Mouse (Mus musculus) stomach, embryonic 14.5 days (tissue): ENCODE measurements around the gene Gfi1b. TPM values are rescaled to one million over a fixed set of nuclear protein-coding genes. Genes with fewer than 3 reads are reported as not detected.
A peak's percentile ranks its signal among the peaks of the same experiment; 100 is the strongest.

Experiments
- ATAC-seq: fragments of 200-750 bp; cut with Nextera tagmentation; 2 replicates; pipeline ENCODE4 v1.8.0; 2017; ENCODE audit warnings: low read depth, moderate TSS enrichment; ENCODE audit not compliant: insufficient number of reproducible peaks, insufficient read depth, low FRiP score
- H3K27ac ChIP-seq: fragments of 300-500 bp; sonication (generic); 2 replicates; pipeline ENCODE4 v1.5.1; 2014; ENCODE audit warnings: mild to moderate bottlenecking, low read length, moderate library complexity, mixed read lengths
- H3K27me3 ChIP-seq: fragments of 300-500 bp; sonication (generic); 2 replicates; pipeline ENCODE4 v1.6.1; 2014; ENCODE audit warnings: low read length, control low read depth, mixed read lengths; ENCODE audit not compliant: control insufficient read depth, insufficient read depth
- H3K36me3 ChIP-seq: fragments of 300-500 bp; sonication (generic); 2 replicates; pipeline ENCODE4 v1.6.1; 2014; ENCODE audit warnings: mild to moderate bottlenecking, control low read depth, low read length, moderate library complexity, mixed read lengths; ENCODE audit not compliant: control insufficient read depth, insufficient read depth
- H3K4me1 ChIP-seq: fragments of 300-500 bp; sonication (generic); 2 replicates; pipeline ENCODE4 v1.6.1; 2014; ENCODE audit warnings: low read length, control low read depth, mixed read lengths; ENCODE audit not compliant: control insufficient read depth, insufficient read depth
- H3K4me2 ChIP-seq: fragments of 300-500 bp; sonication (generic); replicated peaks from 2 replicates; pipeline ENCODE4 v1.6.1; 2014; ENCODE audit warnings: low read depth, low read length, control low read depth
- H3K4me3 ChIP-seq: fragments of 300-500 bp; sonication (generic); 2 replicates; pipeline ENCODE4 v1.5.1; 2014; ENCODE audit warnings: low read depth, low read length, control low read depth
- H3K9ac ChIP-seq: fragments of 300-500 bp; sonication (generic); replicated peaks from 2 replicates; pipeline ENCODE4 v1.6.1; 2014; ENCODE audit warnings: low read depth, mild to moderate bottlenecking, control low read depth, low read length, moderate library complexity, mixed read lengths
- H3K9me3 ChIP-seq: fragments of 300-500 bp; sonication (generic); 2 replicates; pipeline ENCODE4 v1.6.1; 2016; ENCODE audit warnings: low read depth, low read length, control low read depth; ENCODE audit not compliant: control insufficient read depth
- WGBS: fragments of 180-500 bp; shearing (Covaris S2); extraction: QIAGEN DNeasy Blood & Tissue Kit; methylation state at CpG from one replicate; pipeline ENCODE4 v1.1.7; 2014; 5-methylcytosine and 5-hydroxymethylcytosine counted together
- polyA plus RNA-seq: library from polyadenylated mRNA; unstranded; fragments of >200 nt; fragmentation: Nextera tagmentation; extraction: Ambion mirVana; gene quantifications from 2 replicates; pipeline ENCODE4 v1.2.1, GENCODE M21; 2014

Gene Gfi1b
- polyA plus RNA-seq, 1 experiment from 2014 or later, result 0.55 TPM

DNA sequence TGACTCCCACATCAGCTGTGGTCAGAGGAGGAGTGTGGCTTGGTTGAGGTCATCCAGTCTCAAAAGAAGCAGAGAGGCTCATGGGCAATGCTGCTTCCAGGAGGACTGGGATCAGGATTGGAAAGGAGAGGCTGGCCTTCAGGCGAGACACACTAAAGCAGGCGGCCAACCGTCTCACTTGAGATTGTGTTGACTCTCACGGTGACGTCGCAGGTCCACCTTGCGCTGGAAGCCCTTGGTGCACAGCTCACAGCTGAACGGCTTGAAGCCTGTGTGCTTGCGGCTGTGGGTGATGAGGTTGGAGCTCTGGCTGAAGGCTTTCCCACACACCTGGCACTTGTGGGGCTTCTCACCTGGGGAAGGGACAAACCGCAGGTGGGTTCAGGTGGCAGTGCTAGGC lies 11.9 kb downstream of the Gfi1b start:
- Histone ChIP-seq H3K9me3 (no peaks in the 10 kb centered on the region), H3K27me3 (no peaks in the 10 kb centered on the region), H3K36me3 (no peaks in the 10 kb centered on the region), H3K4me3 (no peak overlapping the region), H3K4me2 (no peak overlapping the region), H3K9ac (no peak overlapping the region), H3K4me1 (no peaks in the 10 kb centered on the region), H3K27ac (no peak overlapping the region)
- WGBS, result 76% methylated on average over 10 of the region's 10 CpGs
- no peak for ATAC-seq

DNA sequence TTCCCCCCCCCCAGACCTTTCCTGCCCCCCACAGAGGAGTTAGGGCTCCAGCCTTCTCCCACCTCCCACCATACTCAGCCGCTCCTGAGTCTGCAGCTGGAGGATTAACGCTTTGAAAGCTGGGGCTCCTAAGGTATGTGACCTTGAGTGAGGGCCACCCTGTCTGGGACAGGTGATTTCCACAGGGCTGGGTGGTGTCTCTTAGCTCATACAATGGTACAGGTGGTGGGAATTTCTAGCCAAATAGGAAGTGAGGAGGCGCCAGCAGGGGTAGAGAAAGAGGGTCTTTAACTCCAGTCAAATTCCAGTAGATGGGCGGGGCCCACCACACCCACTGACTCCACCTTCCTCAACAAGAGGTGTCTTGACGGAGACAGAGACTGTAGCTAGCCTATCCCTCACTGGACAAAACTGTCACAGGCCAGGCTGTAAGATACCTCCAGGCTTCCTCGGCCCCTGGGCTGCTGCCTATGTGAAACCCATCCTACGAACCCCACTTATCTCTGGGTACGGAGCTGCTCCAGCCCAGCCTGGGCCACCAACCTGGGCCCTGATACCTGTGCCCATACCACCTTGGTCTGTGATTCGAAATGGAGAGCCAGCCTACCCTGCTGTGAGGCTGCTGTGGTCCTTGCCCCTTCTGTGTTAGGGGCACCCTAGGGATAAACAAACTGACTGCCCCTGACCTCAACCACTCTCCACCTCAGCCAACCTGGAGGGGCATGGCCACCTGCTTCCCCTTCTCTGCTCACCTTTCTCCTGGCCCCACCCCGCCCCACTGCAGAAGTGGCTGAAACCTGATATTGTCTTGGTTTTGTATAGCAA lies 14.2 kb downstream of the Gfi1b start:
- Histone ChIP-seq H3K9me3 (no peaks in the 10 kb centered on the region), H3K4me3 (no peak overlapping the region), H3K27ac (no peak overlapping the region; the same call in 1 of the 2 replicates), H3K27me3 (no peaks in the 10 kb centered on the region), H3K4me2 (no peak overlapping the region), H3K9ac (no peak overlapping the region), H3K4me1 (no peaks in the 10 kb centered on the region), H3K36me3 (no peaks in the 10 kb centered on the region)
- 29% methylated on average over 10 of the region's 10 CpGs for WGBS
- no peak for ATAC-seq

DNA sequence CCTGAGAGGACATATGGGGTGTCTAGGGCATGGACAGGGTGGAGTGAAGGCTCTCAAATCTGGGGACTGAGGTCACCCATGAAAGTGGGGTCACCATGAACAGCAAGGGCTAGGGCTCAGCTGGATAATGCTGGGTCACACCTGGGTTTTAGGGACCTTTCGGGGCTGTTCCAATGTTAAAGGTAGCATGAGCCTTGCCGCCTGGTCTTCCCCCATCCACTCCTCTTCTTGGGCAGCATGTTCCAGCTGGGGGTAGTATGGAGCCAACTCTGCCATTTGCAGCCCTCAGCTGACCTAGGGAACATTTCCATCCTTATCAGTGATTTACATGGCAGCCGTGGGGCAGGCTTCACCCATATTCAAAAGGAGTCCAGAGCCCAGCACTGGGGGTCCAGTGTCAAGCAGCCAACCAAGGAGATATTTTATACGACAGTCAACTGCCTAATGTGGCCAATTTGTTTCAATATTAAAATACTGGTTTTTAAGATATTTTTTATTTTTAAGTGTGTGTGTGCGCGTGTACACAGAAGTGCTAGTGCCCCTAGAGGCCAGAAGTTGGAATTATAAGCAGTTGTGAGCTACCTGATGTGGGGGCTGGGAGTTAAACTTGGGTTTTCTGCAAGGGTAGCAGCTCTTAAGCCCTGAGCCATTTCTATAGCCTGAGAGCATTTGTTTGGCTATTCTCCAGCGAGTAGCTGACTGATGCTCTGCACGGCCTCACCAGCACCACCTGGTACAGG lies 15.0 kb downstream of the Gfi1b start:
- ATAC-seq, result no peak

DNA sequence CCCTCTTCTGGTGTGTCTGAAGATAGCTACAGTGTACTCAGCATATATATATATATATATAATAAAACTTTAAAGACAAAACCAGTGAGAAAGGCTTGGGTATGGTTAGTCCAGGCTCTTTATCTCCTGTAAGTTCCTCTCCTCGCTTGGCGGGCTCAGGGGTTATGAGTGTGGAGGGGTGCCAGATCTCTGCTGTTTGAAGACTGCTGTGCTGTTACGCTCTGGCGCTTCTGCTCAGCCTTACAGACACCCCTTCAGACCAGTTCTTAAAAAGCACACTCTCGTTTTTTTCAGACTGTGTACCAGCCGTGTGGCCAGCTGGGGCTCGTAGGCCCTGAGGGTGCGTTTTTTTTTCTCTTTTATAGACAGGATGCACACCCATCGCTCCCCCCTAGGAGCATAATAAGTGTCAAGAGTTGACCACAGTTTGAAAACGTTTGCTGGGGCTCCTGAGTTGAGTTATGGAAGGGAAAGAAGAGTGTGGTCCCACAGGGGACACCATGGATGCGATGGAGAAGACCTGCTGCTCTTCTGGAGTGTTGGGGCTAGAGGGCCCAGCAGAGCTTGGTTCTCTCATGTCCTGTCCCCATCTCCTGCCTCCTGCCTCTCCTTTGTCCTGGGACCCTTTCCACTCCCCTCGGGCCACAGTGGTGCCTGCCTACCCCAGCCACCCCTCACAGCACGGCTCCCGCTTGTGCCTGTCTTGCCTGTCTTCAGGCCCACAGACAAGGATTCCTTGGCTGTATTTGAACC lies 15.8 kb downstream of the Gfi1b start:
- Histone ChIP-seq H3K4me2 (no peak overlapping the region), H3K27me3 (no peaks in the 10 kb centered on the region), H3K27ac (no peak overlapping the region), H3K36me3 (no peaks in the 10 kb centered on the region), H3K4me3 (no peak overlapping the region), H3K4me1 (no peaks in the 10 kb centered on the region), H3K9ac (no peak overlapping the region), H3K9me3 (no peaks in the 10 kb centered on the region)
- ATAC-seq, result no peak
- 68% methylated on average over 14 of the region's 14 CpGs for WGBS

More for the DNA sequence above, 15.0 kb downstream of the Gfi1b start:
- Histone ChIP-seq H3K27ac (no peak overlapping the region; the same call in 1 of the 2 replicates), H3K36me3 (no peaks in the 10 kb centered on the region), H3K9ac (no peak overlapping the region), H3K4me3 (no peak overlapping the region), H3K9me3 (no peaks in the 10 kb centered on the region), H3K27me3 (no peaks in the 10 kb centered on the region), H3K4me2 (no peak overlapping the region), H3K4me1 (no peaks in the 10 kb centered on the region)
- 58% methylated on average over 8 of the region's 8 CpGs for WGBS

DNA sequence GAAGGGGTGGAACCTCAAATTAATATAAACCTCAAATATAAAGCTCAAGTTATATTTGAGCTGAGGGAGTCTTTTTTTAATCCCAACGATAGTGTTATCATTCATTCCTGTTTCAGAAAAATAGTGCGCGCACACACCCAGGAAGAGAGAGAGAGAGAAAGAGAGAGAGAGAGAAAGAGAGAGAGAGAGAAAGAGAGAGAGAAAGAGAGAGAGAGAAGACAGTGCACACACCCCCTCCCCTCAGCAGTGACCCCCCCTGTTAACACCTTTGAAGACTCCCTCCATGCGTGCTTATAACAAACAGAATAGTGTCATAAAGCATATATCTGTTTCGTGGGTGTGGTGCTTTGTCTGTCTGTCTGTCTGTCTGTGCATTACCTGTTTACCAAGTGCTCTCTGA lies 18.2 kb downstream of the Gfi1b start:
- Histone ChIP-seq H3K9me3 (no peaks in the 10 kb centered on the region), H3K4me1 (peaks cover 8% of the 10 kb centered on the region), H3K27ac (no peak overlapping the region), H3K4me3 (no peak overlapping the region), H3K27me3 (no peaks in the 10 kb centered on the region), H3K9ac (no peak overlapping the region), H3K4me2 (no peak overlapping the region), H3K36me3 (no peaks in the 10 kb centered on the region)
- WGBS, result 86% methylated on average over 5 of the region's 5 CpGs
- no peak for ATAC-seq

DNA sequence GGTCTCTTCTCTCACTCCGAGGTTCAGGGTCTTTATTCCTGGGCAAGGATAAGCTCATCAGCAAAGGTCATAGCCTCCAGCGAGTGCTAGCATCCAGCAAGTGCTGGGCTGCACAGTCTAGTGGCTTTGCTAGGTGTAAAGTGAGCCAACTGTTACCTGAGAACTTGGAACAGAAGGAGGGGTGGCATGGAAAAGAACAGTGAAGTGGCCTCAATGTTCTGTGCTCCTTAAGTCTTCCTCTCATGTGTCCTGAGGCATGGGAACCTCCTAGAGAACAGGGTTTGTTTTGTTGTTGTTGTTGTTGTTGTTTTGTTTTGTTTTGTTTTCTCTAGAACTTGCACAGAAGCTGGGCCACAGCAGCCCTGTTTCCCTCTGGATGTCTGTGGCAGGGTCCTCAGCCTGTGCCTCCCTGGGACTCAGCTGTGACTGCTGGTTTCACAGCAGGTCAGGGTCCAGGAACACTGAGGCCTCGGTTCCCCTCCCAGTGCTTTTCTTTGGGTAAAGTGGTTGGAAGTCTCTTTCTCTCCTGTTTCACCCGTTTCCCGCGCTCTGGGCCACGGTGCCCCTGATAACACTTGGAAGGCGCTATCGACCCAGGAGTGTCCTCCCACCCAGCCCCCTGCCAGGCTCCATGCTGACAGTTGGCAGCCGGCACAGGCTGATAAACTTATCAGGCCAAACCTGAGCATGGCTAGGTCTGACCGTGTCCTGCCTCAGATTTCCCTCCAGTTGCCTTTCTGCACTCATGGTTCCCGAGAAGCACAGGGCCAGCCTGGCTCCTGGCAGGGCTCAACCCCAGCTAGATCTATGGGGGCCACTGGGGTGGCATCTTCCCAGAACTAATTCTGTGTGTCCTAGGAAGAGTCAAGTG lies 19.8 kb downstream of the Gfi1b start:
- Histone ChIP-seq H3K36me3 (no peaks in the 10 kb centered on the region), H3K4me1 (peaks cover 17% of the 10 kb centered on the region), H3K27me3 (no peaks in the 10 kb centered on the region), H3K9ac (no peak overlapping the region), H3K9me3 (no peaks in the 10 kb centered on the region), H3K27ac (no peak overlapping the region), H3K4me2 (no peak overlapping the region), H3K4me3 (no peak overlapping the region)
- WGBS, result 52% methylated on average over 12 of the region's 12 CpGs
- ATAC-seq, result peak; percentile 78; the same call in 1 of the 2 replicates

DNA sequence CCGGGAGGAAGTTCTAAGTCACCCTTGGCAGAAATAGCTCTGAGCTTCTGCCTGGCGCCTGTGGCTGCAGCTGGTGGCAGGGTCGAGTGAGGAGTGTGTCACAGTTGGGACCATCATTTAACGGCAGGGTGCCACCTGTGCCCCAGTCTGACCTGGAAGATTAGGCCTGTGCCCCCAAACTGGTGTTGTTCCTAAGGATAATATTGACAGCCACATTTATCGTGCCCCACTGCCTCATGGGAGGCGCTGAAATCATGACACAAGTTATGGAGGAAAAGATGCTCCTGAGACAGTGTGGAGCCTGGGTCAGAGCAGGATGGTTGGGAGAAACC lies 22.2 kb downstream of the Gfi1b start:
- no peaks in the 10 kb centered on the region for H3K27me3 ChIP-seq
- WGBS, result 75% methylated on average over 6 of the region's 6 CpGs

More for the DNA sequence above, 22.2 kb downstream of the Gfi1b start:
- Histone ChIP-seq H3K9ac (no peak overlapping the region), H3K4me3 (no peak overlapping the region), H3K27ac (no peak overlapping the region), H3K36me3 (no peaks in the 10 kb centered on the region), H3K9me3 (no peaks in the 10 kb centered on the region), H3K4me2 (no peak overlapping the region), H3K4me1 (peaks cover 17% of the 10 kb centered on the region)
- no peak for ATAC-seq
